Mouse (Mus musculus) thymus, adult 2 months (tissue): Measurements from ENCODE around the gene Tbc1d15. TPM values are rescaled to one million over a fixed set of nuclear protein-coding genes. Genes with fewer than 3 reads are reported as not detected.

Experiments used
- DNase-seq: peaks from one replicate; pipeline ENCODE4 v3.0.0; 2021
- H3K27ac ChIP-seq: fragments of 200-500 bp; 2 replicates; pipeline ENCODE4 v1.5.1; 2012; ENCODE audit warnings: low read length, control low read depth; ENCODE audit not compliant: control insufficient read depth, insufficient read depth
- H3K27me3 ChIP-seq: fragments of 200-500 bp; 2 replicates; pipeline ENCODE4 v1.6.1; 2012; ENCODE audit warnings: mild to moderate bottlenecking, low read length, moderate library complexity, mixed read lengths; ENCODE audit not compliant: control insufficient read depth, insufficient read depth
- H3K36me3 ChIP-seq: fragments of 200-500 bp; 2 replicates; pipeline ENCODE4 v1.6.1; 2012; ENCODE audit warnings: mild to moderate bottlenecking, low read length, moderate library complexity; ENCODE audit not compliant: control insufficient read depth, insufficient read depth
- H3K4me1 ChIP-seq: fragments of 200-500 bp; replicated peaks from 2 replicates; pipeline ENCODE4 v1.6.1; 2012; ENCODE audit warnings: low read length; ENCODE audit not compliant: control insufficient read depth, insufficient read depth
- H3K4me3 ChIP-seq: fragments of 200-500 bp; 2 replicates; pipeline ENCODE4 v1.5.1; 2012; ENCODE audit warnings: mild to moderate bottlenecking, low read length, control low read depth, moderate library complexity; ENCODE audit not compliant: control insufficient read depth, insufficient read depth
- CTCF ChIP-seq: fragments of 200-500 bp; IDR thresholded peaks from 2 replicates; pipeline ENCODE4 v1.5.1; 2012; ENCODE audit warnings: mild to moderate bottlenecking, control low read depth, low read length, moderate library complexity, borderline replicate concordance; ENCODE audit not compliant: control insufficient read depth, poor library complexity, insufficient read depth; ENCODE audit errors: extremely low read depth
- POLR2A ChIP-seq: fragments of 200-500 bp; IDR thresholded peaks from 2 replicates; pipeline ENCODE4 v1.6.1; 2012; ENCODE audit warnings: mild to moderate bottlenecking, low read length, control low read depth, moderate library complexity; ENCODE audit not compliant: control insufficient read depth, poor library complexity, insufficient read depth; ENCODE audit errors: extremely low read depth
- WGBS: fragments of 180-500 bp; shearing (Covaris S2); methylation state at CpG from one replicate; pipeline ENCODE4 v1.1.7; 2018; 5-methylcytosine and 5-hydroxymethylcytosine counted together
- polyA plus RNA-seq: library from polyadenylated mRNA; depleted of rRNA; stranded (reverse); fragments of >200 nt; gene quantifications from 2 replicates; pipeline ENCODE4 v1.2.3, GENCODE M21; 2012

Tbc1d15 gene
- polyA plus RNA-seq, 1 experiment, result 8.7 TPM

DNA sequence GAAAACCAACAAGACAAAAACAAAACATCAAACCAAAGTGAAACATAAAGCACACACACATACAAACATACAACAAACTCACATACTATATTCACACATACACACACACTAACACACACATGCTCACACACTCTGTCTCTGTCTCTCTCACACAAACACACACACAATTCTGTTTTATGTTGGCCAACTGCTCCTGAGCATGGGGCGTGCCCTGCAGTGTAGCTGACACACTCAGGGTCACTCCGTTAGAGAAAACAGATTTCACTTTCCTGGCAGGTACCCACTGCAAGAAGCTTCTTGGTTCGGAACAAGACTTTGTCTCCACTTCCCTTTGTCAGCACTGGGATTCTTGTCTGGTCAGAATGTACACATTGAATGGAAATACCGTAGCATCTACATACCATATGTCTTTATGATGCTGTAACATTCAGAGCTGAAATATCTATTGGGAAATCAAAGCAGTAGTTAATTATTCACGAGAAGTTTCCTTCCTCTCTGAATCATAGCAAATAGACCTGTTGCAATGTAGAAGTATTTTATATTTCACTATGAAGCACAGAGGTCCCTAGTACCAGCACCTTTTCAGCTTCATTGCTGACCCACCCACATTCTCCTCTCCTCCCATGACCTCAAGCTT, 11.8 kb upstream of the Tbc1d15 start:
- Histone ChIP-seq H3K36me3 (no peaks in the 10 kb centered on the region), H3K27ac (no peak overlapping the region), H3K4me1 (no peaks in the 10 kb centered on the region), H3K4me3 (no peak overlapping the region), H3K27me3 (no peaks in the 10 kb centered on the region)
- no peak for TF ChIP-seq CTCF
- TF ChIP-seq POLR2A, result no peak
- no peak for DNase-seq
- 79% methylated on average over 5 of the region's 5 CpGs for WGBS

DNA sequence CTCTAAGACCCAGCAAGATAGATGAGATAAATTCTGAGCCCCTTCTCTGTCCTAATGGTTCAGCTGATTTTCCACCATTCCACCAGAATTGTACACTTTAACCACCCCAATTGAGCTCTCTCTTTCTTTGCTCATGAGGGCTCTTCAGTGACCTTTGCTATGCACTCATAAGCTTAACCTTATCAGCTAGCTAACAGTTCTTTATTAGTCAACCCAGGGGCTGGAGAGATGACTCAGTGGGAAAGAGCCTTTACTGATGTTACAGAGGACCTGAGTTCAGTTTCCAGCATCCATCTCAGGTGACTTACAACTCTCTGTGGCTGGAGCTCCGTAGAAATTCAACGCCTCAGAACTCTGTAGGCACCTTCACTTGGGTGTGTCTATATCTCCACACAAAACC, 11.0 kb upstream of the Tbc1d15 start:
- Histone ChIP-seq H3K27me3 (no peaks in the 10 kb centered on the region), H3K4me3 (no peak overlapping the region), H3K27ac (no peak overlapping the region), H3K36me3 (no peaks in the 10 kb centered on the region), H3K4me1 (no peaks in the 10 kb centered on the region)
- TF ChIP-seq CTCF, result no peak
- no peak for TF ChIP-seq POLR2A
- 89% methylated on average over 2 of the region's 2 CpGs for WGBS
- DNase-seq, result no peak

DNA sequence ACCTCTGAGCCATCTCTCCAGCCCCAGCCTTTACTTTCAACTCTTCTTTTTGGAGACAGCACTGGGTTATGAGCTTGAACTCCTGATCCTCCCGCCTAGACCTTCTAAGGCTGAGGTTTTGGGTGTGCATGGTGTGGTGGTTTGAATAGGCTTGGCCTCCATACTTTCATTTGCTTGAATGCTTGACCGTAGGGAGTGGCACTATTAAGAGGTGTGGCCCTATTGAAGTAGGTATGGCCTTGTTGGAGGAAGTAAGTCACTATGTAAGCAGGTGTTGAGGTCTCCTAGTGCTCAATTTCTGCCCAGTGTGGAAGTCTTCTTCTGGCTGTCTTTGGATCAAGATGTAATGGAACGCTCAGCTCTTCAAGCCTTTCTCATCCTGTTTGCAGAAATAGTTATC, 10.2 kb upstream of the Tbc1d15 start:
- DNase-seq, result no peak
- H3K4me3 ChIP-seq, result no peak overlapping the region
- H3K27me3 ChIP-seq, result no peaks in the 10 kb centered on the region
- H3K27ac ChIP-seq, result no peak overlapping the region
- TF ChIP-seq CTCF (no peak), POLR2A (no peak)
- WGBS, result 95% methylated on average over 3 of the region's 3 CpGs
- no peaks in the 10 kb centered on the region for H3K4me1 ChIP-seq
- no peaks in the 10 kb centered on the region for H3K36me3 ChIP-seq

DNA sequence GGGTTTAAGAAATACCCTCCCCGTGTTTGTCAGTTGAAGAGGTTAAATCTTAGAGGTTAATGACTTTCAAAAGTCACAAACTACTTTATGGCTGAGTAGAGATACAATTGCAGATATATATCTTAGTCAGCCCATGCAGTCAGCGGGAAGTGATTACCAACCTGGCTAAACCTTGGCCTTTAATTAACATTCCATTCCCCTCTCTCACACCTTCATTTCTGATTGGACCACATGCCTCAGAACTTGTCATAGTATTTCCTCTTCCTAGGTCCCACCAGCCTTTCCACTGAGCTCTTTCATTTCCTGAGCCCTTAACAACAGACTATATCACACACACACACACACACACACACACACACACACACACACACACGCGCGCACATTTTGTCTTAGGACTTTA, 4.9 kb upstream of the Tbc1d15 start:
- WGBS, result 90% methylated on average over 5 of the region's 5 CpGs
- Histone ChIP-seq H3K27ac (no peak overlapping the region), H3K27me3 (no peaks in the 10 kb centered on the region), H3K36me3 (no peaks in the 10 kb centered on the region), H3K4me1 (peaks cover 4% of the 10 kb centered on the region; the same call in 1 of the 2 replicates), H3K4me3 (no peak overlapping the region)
- TF ChIP-seq CTCF (no peak), POLR2A (no peak)
- no peak for DNase-seq

DNA sequence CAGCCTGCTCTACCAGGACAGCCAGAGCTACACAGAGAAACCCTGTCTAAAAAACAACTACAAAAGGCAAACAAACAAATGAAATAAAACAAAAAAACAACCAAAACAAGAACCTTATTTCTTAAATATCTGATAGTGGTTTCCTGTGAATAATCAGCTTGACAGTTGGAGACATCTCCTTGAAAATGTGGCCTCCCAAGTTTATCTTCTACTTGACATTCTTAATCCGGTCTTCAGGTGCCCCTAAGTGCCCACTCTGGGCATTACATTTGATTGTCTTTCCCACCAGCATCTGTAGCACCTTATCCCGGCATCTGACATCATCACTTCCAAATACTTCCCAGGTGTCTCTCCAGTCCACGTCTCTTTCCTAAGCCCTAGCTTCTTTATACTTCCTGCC, 2.3 kb upstream of the Tbc1d15 start:
- H3K36me3 ChIP-seq, result no peaks in the 10 kb centered on the region
- H3K27me3 ChIP-seq, result no peaks in the 10 kb centered on the region
- no peak for DNase-seq
- WGBS, result 92% methylated on average over 3 of the region's 3 CpGs
- H3K4me1 ChIP-seq, result peaks cover 10% of the 10 kb centered on the region
- no peak overlapping the region for H3K27ac ChIP-seq
- TF ChIP-seq CTCF, result no peak
- TF ChIP-seq POLR2A, result no peak
- H3K4me3 ChIP-seq, result no peak overlapping the region

DNA sequence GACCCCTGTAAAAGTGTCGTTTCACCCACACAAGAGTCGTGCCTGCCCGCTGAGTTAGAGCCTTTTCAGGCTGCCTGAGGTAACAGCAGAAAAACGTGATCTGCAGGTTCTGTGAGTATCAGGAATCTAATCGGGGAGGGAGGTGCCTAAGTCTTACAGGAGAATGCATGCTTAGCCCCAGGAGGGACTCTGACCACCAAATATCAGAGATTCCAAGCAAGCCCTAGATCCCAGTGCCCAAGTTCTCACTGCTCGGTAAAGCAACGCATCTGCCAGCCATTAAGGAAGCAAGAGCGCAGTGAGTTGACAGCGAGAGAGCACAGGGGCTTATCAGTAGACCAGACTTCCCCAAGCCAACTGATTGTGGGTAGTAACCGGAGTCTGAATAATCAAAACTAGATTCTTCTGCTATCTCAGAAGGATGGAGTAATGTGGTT, 1.1 kb upstream of the Tbc1d15 start:
- WGBS, result 4% methylated on average over 10 of the region's 10 CpGs
- H3K36me3 ChIP-seq, result no peaks in the 10 kb centered on the region
- TF ChIP-seq POLR2A, result no peak
- TF ChIP-seq CTCF, result no peak
- H3K27me3 ChIP-seq, result no peaks in the 10 kb centered on the region
- H3K4me3 ChIP-seq, result peak overlapping the region; percentile 34
- peak overlapping the region; percentile 40; the same call in 1 of the 2 replicates for H3K27ac ChIP-seq
- DNase-seq, result peak; percentile 33
- H3K4me1 ChIP-seq, result peaks cover 10% of the 10 kb centered on the region
